Mouse (Mus musculus) G1E (cell line): ENCODE results near the gene Runx2.

ENCODE experiments used
- CTCF ChIP-seq: IDR thresholded peaks from 2 replicates; pipeline ENCODE4 v1.5.1; 2012; ENCODE audit warnings: low read depth, low read length, inconsistent platforms, mixed read lengths
- GATA1 ChIP-seq: IDR thresholded peaks from 2 replicates; pipeline ENCODE4 v1.6.1; 2012; ENCODE audit warnings: borderline replicate concordance, low read length, inconsistent platforms, mixed read lengths

- TF ChIP-seq CTCF = no peak
- TF ChIP-seq GATA1 = no peak
Observed at GRCm38 (mm10) chr17:44584781-44585180, 229.8 kb downstream of the Runx2 start.
